Mouse (Mus musculus) layer of hippocampus, adult 8-10 months (tissue): ENCODE measurements around the gene Miox. TPM values are rescaled to one million over a fixed set of nuclear protein-coding genes. Genes with fewer than 3 reads are reported as not detected.
A peak's percentile ranks its signal among the peaks of the same experiment; 100 is the strongest.

Experiments
- DNase-seq, 2 experiments: peaks; one replicate each; pipeline ENCODE4 v3.0.0; 2022; ENCODE audit warnings: low spot score in 2 of 2
- total RNA-seq, 4 experiments: library from RNA; stranded (reverse); gene quantifications; 2 replicates each; pipeline ENCODE4 v1.2.4; 2022

Miox gene
- total RNA-seq, result not detected

DNA sequence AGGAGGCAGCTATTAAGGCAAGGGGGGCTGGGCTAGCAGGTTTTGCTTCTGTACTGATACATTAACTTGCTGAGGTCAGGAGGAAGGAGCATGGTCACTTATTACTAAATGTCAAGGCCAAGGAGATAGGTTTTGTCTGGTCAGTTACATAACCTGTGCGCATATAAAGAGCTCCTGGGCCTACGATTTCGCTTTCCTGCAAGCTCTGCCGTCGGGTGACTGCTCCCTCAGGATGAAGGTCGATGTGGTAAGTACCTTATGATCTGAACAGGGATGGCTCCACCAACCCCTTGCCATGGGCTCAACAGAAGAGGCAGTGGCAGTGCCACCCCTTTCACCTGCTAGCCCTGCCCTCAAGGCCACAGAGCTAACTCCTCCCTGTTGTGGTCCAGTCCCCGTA, at the start of gene Miox:
Gene Miox, plus strand, starts transcription at position 128 of the 400 bp plus-strand sequence.
- DNase-seq, result no peak

GRCm38 (mm10) chr15:89285004-89285403, 49.2 kb upstream of the Miox start:
- no peak for DNase-seq

GRCm38 (mm10) chr15:89285478-89285877, 48.7 kb upstream of the Miox start:
- DNase-seq, result no peak

DNA sequence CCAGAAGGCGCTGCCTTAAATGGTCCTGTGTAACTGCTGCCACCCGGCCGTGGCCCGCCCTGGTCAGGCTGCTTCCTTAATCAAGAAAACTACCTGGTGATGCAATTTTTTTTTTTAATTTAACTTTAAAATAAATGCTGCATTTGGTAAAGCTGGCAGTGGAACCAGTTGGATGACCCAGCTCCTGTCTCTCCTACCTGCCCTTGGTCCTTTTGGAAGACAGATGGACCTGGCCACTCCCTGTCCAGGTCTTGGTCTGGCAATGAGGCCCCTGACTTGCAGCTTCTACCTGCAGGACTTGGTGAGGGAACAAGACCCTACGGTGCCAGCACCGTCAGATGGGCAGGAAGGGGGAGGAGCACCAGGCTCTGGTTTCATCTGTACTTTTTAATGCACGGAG, 48.1 kb upstream of the Miox start:
- DNase-seq, result no peak

GRCm38 (mm10) chr15:89286582-89286981, 47.6 kb upstream of the Miox start:
- DNase-seq, result no peak

- no peak for DNase-seq
Observed at GRCm38 (mm10) chr15:89288227-89288767, 45.9 kb upstream of the Miox start.

- no peak for DNase-seq
Observed at GRCm38 (mm10) chr15:89289455-89289854, 44.7 kb upstream of the Miox start.

DNA sequence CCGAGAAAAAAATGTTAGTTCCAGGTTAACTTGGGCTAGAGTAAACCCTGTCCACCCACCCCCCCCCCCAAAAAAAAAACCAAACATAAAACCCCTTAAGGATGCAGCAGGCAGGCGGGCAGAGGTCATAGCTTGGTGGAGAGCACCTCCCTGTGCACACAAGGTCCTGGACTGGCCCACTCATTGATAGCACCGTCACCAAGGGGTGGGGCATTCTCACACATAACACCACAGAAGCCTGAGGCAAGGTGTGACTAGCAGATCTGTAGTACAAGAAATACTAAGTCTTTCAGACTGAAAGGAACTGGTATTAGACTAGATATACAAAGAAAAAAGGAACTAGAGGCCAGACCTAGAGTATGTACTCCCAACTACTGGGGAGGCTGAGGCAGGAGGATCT, 42.7 kb upstream of the Miox start:
- no peak for DNase-seq

GRCm38 (mm10) chr15:89292795-89293194, 41.4 kb upstream of the Miox start:
- no peak for DNase-seq

DNA sequence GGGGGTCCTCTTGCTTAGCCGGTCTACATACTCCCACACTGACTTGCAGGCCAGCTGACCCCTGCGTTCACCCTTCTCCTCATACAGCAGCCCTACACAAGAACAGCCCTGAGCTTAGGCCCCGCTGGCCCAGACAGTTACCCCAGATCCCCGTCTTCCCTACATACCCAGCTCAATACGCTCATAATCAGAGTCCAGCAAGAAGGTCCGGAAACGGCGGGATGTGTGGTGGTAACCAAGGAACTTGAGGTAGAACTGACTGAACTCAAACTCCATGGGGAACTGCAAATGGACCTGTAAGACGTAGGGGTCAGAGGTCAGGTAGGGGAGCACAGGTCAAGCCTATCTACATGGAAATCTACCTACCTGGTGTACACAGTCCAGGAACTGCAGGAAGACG, 40.4 kb upstream of the Miox start:
- DNase-seq, result no peak

DNA sequence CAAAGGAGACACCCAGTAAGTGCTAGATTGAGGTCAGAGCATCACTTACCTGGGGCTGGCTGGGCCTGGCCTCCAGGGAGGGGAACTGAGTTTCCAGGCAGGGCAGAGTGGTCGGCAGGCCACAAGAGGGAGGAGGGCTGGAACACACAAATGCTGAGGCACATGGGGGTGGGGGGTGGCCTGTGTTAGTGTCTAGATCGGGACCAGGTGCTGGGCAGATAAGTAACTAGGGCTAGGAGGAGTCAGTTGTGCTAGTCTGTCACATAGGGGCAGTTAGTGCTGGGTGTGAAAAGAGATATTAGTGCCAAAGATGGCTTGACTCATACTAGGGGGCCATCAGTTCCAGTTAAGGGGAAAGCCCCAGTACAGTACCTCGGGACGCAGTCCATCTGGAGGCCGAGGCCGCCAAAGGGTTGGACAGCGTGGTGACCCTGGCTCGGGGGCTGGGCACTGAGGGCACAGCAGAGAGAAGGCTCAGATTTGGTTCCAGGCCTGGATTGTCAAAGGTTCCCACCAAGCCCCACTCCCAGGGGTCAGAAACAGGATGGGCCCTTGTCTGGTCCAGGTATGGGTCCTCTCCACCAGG, 38.5 kb upstream of the Miox start:
- DNase-seq, result no peak

- no peak for DNase-seq
Observed at GRCm38 (mm10) chr15:89296465-89296864, 37.7 kb upstream of the Miox start.

GRCm38 (mm10) chr15:89297695-89298094, 36.5 kb upstream of the Miox start:
- DNase-seq, result no peak

DNA sequence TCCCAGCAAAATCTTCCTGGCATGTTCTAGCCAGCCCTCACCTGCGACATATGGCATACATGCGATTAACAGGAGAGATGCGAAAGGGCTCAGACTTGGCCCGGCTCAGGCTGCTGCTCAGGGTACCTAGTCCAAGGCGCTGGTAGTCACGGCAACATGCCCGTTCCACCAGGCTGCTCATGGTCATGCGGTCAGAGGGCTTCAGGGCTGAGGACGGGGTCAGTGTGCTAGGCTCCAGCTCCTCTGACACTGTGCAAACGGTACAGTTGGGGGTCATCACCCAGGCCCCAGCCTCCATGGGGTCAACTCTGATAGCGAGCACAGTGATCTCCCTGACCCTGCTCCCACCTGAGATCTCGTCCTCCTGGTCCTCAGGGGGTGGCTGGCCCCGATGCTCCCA, 34.0 kb upstream of the Miox start:
- DNase-seq, result no peak

- no peak for DNase-seq
Observed at GRCm38 (mm10) chr15:89300600-89300999, 33.6 kb upstream of the Miox start.

GRCm38 (mm10) chr15:89305966-89306365, 28.2 kb upstream of the Miox start:
- DNase-seq, result no peak

GRCm38 (mm10) chr15:89307461-89307860, 26.7 kb upstream of the Miox start:
- DNase-seq, result peak in 1 of 2 experiments; percentile 8

- peak in 1 of 2 experiments; percentile 29 for DNase-seq
Observed at GRCm38 (mm10) chr15:89308406-89309139, 25.6 kb upstream of the Miox start.

DNA sequence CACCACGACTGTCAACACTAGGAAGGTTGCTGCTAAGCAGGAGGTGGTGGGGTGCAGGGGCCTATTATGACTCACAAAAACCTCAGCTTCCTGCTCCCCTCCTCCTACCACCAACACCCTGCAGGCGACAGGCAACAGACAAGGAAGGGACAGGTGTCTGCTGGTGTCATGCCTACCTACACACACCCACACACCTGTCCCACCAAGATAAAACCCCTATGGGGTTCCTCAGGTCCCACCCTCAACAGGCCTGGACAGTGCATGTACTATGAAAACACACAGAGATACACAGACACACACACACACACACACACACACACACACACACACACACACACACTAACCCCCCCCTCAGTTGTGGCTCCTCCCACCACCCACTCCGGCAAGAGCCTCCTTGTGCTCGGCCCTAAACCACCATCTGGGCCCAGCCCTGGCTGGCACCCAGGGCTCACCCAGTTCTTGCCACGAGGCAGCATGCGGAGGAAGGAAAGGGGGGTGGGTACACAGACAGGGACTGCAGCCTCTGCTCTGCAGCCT, 24.2 kb upstream of the Miox start:
- peak; percentile 74 to 76 for DNase-seq

DNA sequence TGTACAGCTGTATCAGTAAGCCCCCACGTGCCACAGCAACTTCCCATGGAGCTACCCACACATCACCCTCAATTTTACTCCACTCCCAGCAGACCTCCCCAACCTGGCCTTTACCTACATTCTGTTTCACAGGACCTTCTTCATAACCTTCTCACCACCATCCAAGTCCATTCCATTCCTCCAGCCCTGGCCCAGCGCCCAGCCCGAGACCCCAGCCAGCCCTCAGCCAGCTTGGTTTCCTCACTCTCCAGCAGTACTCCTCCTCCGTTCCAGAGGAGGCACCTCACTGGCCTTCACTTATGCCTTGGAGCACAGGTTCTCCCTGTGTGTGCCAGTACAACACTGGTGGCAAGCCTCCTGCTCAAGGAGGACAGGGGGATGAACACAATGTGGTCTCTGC, 20.8 kb upstream of the Miox start:
- DNase-seq, result no peak

DNA sequence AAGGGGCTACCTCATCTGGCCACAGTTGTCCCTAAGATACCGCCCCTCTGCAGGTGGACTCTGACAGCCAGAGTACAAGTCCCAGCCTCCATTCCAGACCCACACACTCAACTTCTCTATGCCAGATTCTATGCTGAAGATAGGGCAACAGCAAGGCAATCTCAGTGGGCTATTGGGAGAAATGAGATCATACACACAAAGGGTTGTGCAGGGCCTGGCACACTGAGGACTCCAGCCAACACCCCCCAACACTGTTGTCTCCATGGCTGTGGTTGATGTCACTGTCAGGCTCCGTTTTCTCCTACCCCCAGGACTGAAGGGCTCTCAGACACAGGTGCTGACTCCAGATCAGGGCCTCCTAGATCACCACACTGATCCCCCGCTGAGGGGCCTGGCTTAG, 20.1 kb upstream of the Miox start:
- DNase-seq, result no peak

DNA sequence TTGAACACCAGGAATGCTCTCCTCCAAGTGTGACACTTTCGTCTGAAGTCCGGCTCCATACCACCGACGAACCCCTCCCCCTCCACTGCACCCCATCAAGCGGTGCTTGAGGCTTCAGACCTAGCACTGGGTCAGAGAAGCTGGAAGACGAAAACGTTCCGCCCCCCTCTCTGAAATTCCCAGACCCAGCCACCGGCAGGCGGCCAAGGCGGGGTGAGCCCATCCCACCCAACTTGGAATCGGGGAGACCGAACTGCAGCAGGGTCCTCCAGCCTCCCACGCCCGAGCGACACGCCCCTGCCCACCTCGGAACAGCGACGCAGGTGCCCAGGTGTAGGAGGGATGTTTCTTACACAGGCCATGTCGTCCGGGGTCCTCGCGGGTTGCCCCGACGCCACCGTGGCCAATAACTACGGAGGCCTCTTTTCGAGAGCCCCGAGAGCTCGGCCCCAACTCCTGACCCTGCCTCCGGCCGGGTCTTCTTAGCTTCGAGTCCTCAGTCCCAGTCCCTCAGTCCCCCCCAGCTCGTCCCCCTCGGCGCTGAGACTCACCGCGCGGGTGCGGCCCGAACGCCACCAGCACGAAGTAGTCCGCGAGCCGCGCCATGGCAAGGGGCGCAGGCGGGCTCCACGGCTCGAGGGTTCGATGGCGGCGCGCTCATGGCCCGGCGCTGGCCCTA, 19.5 kb upstream of the Miox start:
- DNase-seq, result no peak
